Mouse (Mus musculus): ENCODE results near the gene Cited1.

Gene Cited1

DNA sequence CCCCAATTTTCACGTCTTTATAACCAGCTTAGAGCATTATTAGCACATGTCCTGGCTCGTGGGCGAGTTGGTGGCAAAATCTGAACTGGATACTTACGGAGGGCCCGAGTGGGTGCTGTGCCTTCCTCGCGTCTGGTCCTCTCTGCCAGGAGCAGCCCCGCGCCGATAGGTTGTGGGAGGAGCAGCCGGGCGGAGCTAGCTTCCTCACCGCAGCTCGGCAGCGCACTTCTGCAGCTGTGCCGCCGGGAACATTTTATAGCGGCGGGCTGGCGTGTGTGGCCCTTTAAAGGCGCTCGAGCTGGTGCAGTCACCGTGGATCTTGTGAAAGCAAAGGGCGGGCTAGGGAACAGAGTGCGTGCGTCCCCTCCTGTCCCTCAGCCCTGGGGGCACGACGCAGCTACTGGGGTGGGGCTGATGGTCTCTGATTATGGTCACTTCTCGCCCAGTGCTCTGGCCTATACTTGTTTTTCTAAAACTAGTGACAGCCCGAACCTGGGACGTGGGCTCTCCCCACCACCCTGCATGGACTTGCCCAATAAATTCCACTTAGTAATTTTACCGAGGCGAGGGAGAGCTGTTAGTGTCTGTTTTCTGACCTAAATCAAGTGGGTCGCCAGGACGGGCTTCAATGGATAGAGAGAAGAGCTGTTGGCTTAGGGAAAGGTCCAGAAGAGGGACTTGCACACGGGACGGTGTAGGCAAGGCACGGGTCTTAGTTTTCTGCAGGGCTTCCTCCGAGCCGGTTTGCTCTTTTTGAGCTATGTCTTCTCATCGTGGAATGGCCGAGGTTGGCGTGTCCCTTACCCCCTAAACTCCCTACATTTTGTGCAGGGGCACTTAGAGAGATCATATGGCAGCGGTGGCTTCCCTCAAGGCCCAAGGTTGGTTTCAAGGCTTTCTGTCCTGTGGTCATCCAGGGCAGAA lies at the start of gene Cited1:
Cited1 (minus strand) TSS at position 245 of the 924 bp plus-strand sequence.
- DNase-seq (ENCODE audit: inconsistent age in 2 of 2, low spot score in 1 of 2) = peak; percentile 85 to 88

DNA sequence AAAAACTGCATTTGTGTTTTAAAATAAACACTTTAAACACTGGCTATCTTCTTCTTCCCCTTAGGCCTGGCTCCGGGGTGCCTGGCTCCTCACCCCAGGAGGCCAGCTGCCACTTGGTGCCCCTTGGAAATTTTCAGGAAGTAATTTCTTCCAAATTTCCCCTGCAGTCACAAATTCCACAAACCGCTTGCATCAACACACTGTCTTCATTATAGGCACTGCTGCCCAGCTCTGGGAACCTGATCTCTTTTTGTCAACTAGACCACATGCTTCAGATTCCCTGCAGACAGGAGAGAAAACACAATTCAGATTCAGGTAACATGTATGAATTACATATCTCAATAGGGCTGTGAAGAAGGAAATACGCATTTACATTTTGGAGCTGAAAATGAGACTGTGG lies 32.9 kb upstream of the Cited1 start:
- DNase-seq (ENCODE audit: inconsistent age in 2 of 2, low spot score in 1 of 2) = no peak

DNA sequence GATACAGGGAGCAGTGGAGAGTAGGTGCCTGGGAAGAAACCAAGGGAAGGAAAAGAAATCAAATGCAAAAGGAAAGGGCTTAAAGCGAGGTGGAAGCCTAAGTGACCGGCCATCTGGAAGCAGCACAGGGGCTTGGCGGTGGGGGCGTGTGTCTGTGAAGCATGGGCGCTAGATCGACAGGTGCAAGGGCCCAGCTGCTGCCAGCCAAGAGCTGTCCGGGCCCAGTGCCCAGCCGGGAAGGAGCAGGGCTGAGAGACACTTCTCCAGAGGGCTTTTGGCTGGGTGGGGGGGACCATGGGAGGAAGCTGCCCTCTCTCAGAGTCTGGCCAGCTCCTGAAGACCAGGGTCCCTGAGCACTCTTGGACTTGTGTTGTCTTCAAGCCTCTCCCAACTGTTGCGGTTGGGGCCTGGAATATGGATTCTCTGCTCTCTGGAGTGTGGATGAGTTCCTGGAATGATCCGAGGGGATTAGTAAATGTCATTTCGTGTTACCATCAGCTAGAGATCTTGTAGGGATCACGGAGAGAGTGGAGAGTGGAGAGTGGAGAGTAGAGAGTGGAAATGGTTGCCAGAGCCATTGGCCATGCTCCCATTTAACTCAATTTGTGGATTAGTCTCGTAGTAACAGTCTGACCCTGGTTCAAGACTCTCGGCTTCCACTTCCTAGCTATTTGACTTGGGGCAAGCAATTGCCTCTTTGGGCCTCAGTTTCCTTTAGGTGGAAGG lies 10.8 kb upstream of the Cited1 start:
- DNase-seq (ENCODE audit: inconsistent age in 2 of 2, low spot score in 1 of 2) = no peak

GRCm38 (mm10) chrX:102259772-102260171 lies 7.8 kb upstream of the Cited1 start:
- DNase-seq (ENCODE audit: inconsistent age in 2 of 2, low spot score in 1 of 2) = no peak

- peak; percentile 32 to 57 for DNase-seq (ENCODE audit: inconsistent age in 2 of 2, low spot score in 1 of 2)
Observed at GRCm38 (mm10) chrX:102253892-102254291, 1.9 kb upstream of the Cited1 start.

- DNase-seq (ENCODE audit: inconsistent age in 2 of 2, low spot score in 1 of 2) = peak; percentile 29 to 62
Observed at GRCm38 (mm10) chrX:102251221-102251936, 602 bp downstream of the Cited1 start.

- DNase-seq (ENCODE audit: inconsistent age in 2 of 2, low spot score in 1 of 2) = peak in 1 of 2 experiments; percentile 63
Observed at GRCm38 (mm10) chrX:102250891-102251170, 1.1 kb downstream of the Cited1 start.

DNA sequence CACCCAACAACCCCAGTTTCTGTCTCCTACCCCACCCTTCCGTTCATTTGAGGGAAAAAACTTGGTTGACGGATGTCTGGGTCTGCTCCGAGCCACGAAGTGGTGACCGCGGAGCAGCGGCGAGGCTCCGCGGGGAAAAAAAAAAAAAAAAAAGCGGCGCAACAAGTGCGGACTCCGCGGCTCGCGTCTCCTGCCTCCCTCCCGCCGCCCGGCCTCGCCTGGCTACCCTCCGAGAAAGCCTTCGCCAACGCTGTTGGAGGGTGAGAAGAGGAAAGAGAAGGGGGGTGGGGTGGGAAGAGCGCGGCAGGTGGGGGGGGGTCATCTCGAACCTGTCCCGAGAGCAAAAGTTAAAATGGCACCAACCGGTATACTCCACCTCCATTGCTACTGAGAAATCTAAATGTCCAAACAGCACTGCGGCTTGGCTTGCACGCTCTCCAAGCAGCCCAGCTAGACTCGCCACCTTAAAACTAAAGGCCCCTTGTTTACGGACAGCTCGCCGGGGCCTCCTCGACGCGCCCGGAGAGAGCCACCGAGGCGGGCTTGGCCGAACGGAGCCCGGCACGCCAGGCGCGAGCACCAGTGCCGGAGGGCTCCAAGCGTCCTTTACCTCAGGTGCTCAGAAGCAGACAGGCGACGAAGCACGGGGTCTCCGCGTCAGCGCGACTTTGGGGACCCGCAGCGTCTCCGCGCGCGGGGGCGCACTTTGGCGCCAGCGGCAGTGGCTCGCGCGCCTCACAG lies 1.7 kb downstream of the Cited1 start:
- peak; percentile 31 to 55 for DNase-seq (ENCODE audit: inconsistent age in 2 of 2, low spot score in 1 of 2)

DNA sequence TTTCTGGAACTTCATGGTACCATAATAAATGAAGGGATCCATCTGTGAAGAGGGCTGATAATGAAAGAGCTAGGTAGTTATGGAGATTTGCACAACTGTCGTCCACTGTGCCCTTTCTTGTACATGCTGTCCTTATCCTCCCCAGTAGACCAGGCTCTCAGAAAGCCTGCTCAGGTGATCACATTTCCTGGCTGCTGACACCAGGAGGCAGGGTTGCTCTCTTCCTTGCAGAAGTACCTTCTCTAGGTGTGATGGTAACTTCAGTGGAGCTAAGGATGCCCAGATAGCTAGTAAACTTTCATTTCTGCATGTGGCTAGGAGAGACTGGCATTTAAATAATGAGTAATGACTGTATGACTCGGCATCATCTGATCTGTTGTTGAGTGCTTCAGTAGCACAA lies 7.6 kb downstream of the Cited1 start:
- peak in 1 of 2 experiments; percentile 31 for DNase-seq (ENCODE audit: inconsistent age in 2 of 2, low spot score in 1 of 2)

- peak; percentile 28 to 74 for DNase-seq (ENCODE audit: inconsistent age in 2 of 2, low spot score in 1 of 2)
Observed at GRCm38 (mm10) chrX:102219126-102219525, 32.9 kb downstream of the Cited1 start.

DNA sequence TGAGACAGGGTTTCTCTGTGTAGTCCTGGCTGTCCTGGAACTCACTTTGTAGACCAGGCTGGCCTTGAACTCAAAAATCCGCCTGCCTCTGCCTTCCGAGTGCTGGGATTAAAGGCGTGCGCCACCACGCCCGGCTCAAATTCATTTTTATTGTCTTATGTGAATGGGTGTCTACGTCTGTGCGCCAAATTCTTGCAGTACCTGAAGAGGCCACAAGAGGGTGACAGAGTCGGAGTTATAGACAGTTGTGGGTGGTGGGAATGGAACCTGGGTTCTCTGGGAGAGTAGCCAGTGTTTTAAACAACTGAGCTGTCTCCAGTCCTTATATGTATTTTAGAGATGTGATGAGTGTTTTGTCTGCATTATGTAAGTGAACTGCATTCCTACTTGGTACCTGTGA lies 36.6 kb downstream of the Cited1 start:
- peak; percentile 18 to 56 for DNase-seq (ENCODE audit: inconsistent age in 2 of 2, low spot score in 1 of 2)

Measured in adrenal gland, adult (tissue).